Mouse (Mus musculus) telencephalon, adult 2 months (tissue): ENCODE data around the gene Fut8.
A peak's percentile ranks its signal among the peaks of the same experiment; 100 is the strongest.

Experiments
- DNase-seq: peaks from one replicate; pipeline ENCODE4 v3.0.0-alpha.2; 2011; ENCODE audit warnings: low read depth, low spot score

The Fut8 gene

GRCm38 (mm10) chr12:77237950-77238530 lies at the start of gene Fut8:
Fut8 (plus strand) TSS chr12:77238125.
- peak; percentile 74 for DNase-seq

GRCm38 (mm10) chr12:77189161-77189560 lies 48.8 kb upstream of the Fut8 start:
- DNase-seq, result no peak

- DNase-seq, result no peak
Measured at GRCm38 (mm10) chr12:77189933-77190446, 47.9 kb upstream of the Fut8 start.

- DNase-seq, result no peak
Measured at GRCm38 (mm10) chr12:77191478-77192271, 46.2 kb upstream of the Fut8 start.

- DNase-seq, result no peak
Measured at GRCm38 (mm10) chr12:77192714-77193113, 45.2 kb upstream of the Fut8 start.

- DNase-seq, result no peak
Measured at GRCm38 (mm10) chr12:77193225-77193716, 44.7 kb upstream of the Fut8 start.

- DNase-seq, result no peak
Measured at GRCm38 (mm10) chr12:77195044-77195443, 42.9 kb upstream of the Fut8 start.

GRCm38 (mm10) chr12:77196529-77197095 lies 41.3 kb upstream of the Fut8 start:
- DNase-seq, result no peak

GRCm38 (mm10) chr12:77197121-77197599 lies 40.8 kb upstream of the Fut8 start:
- DNase-seq, result no peak

GRCm38 (mm10) chr12:77198253-77198652 lies 39.7 kb upstream of the Fut8 start:
- DNase-seq, result no peak

GRCm38 (mm10) chr12:77201461-77202143 lies 36.3 kb upstream of the Fut8 start:
- no peak for DNase-seq

GRCm38 (mm10) chr12:77203136-77203535 lies 34.8 kb upstream of the Fut8 start:
- no peak for DNase-seq

- DNase-seq, result no peak
Measured at GRCm38 (mm10) chr12:77206852-77207251, 31.1 kb upstream of the Fut8 start.

- DNase-seq, result no peak
Measured at GRCm38 (mm10) chr12:77208056-77208455, 29.9 kb upstream of the Fut8 start.

GRCm38 (mm10) chr12:77208576-77209180 lies 29.2 kb upstream of the Fut8 start:
- DNase-seq, result no peak

GRCm38 (mm10) chr12:77211695-77212208 lies 26.2 kb upstream of the Fut8 start:
- no peak for DNase-seq

GRCm38 (mm10) chr12:77213896-77214564 lies 23.9 kb upstream of the Fut8 start:
- no peak for DNase-seq

- no peak for DNase-seq
Measured at GRCm38 (mm10) chr12:77214565-77214909, 23.4 kb upstream of the Fut8 start.

GRCm38 (mm10) chr12:77216511-77217192 lies 21.3 kb upstream of the Fut8 start:
- DNase-seq, result no peak

- no peak for DNase-seq
Measured at GRCm38 (mm10) chr12:77220616-77221015, 17.3 kb upstream of the Fut8 start.
